Mouse (Mus musculus): ENCODE measurements around the gene Fgf12.

DNA sequence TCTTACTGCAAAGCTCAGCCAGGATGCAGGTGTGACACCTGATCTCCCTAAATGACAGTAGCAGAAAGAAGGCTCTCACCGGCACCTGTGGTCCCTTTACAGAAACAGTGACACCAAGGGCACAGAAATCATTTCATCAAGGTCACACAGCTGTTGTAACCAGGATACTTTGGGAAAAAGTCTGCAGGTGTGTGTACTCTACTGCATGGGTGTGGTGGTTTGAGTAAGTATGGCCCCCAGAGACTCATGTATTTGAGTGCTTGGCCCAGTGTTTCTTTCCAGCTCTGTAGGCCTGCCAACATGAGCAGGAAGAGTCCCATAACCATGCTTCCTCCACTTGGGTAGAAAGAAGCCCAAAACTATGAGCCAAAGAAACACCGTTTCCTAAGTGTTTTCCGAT lies 138.5 kb downstream of the Fgf12 start:
- TF ChIP-seq CTCF (IDR thresholded peaks at IDR 0.05; ENCODE audit: borderline replicate concordance, extremely low read depth, insufficient read depth, insufficient read length) (no peak), POLR2A (IDR thresholded peaks at IDR 0.05; ENCODE audit: borderline replicate concordance, extremely low read depth, insufficient read depth, insufficient read length, poor library complexity, severe bottlenecking) (no peak)
